Mouse (Mus musculus): Measurements from ENCODE around the gene Ntm. TPM values are rescaled to one million over a fixed set of nuclear protein-coding genes. Genes with fewer than 3 reads are reported as not detected.

The Ntm gene
- total RNA-seq, 2 experiments from 2014 or later = 0.33 to 0.95 TPM

GRCm38 (mm10) chr9:29595321-29595720 is 367.6 kb downstream of the Ntm start:
- TF ChIP-seq CTCF (IDR thresholded peaks at IDR 0.05) = no peak
- no peak overlapping the region for H3K4me3 ChIP-seq
- H3K27ac ChIP-seq = no peak overlapping the region
- DNase-seq = no peak
- intact Hi-C loops (cut with DNase I) = no loop called here

GRCm38 (mm10) chr9:29594537-29595294 is 368.2 kb downstream of the Ntm start:
- DNase-seq = no peak
- TF ChIP-seq CTCF (IDR thresholded peaks at IDR 0.05) = no peak
- Histone ChIP-seq H3K27ac (no peak overlapping the region), H3K4me3 (no peak overlapping the region)
- intact Hi-C loops (cut with DNase I) = no loop called here

GRCm38 (mm10) chr9:29587376-29587775 is 375.6 kb downstream of the Ntm start:
- TF ChIP-seq CTCF (IDR thresholded peaks at IDR 0.05) = no peak
- intact Hi-C loops (cut with DNase I) = no loop called here
- Histone ChIP-seq H3K27ac (no peak overlapping the region), H3K4me3 (no peak overlapping the region)
- DNase-seq = no peak

- TF ChIP-seq CTCF (IDR thresholded peaks at IDR 0.05) = no peak
- H3K4me3 ChIP-seq = no peak overlapping the region
- H3K27ac ChIP-seq = no peak overlapping the region
- intact Hi-C loops (cut with DNase I) = no loop called here
- no peak for DNase-seq
Observed at GRCm38 (mm10) chr9:29586381-29586770, 376.6 kb downstream of the Ntm start.

- Histone ChIP-seq H3K27ac (no peak overlapping the region), H3K4me3 (no peak overlapping the region)
- DNase-seq = peak; percentile 51
- TF ChIP-seq CTCF (IDR thresholded peaks at IDR 0.05) = peak; percentile 59
- intact Hi-C loops (cut with DNase I) = no loop called here
Observed at GRCm38 (mm10) chr9:29585746-29586380, 377.1 kb downstream of the Ntm start.

- no peak for DNase-seq
- intact Hi-C loops (cut with DNase I) = no loop called here
- no peak for TF ChIP-seq CTCF (IDR thresholded peaks at IDR 0.05)
- Histone ChIP-seq H3K27ac (no peak overlapping the region), H3K4me3 (no peak overlapping the region)
Observed at GRCm38 (mm10) chr9:29578226-29578625, 384.7 kb downstream of the Ntm start.

GRCm38 (mm10) chr9:29576051-29576533 is 386.8 kb downstream of the Ntm start:
- no peak overlapping the region for H3K4me3 ChIP-seq
- TF ChIP-seq CTCF (IDR thresholded peaks at IDR 0.05) = no peak
- DNase-seq = no peak
- H3K27ac ChIP-seq = no peak overlapping the region
- intact Hi-C loops (cut with DNase I) = no loop called here

- no peak overlapping the region for H3K27ac ChIP-seq
- no peak for DNase-seq
- intact Hi-C loops (cut with DNase I) = no loop called here
- no peak overlapping the region for H3K4me3 ChIP-seq
- TF ChIP-seq CTCF (IDR thresholded peaks at IDR 0.05) = no peak
Observed at GRCm38 (mm10) chr9:29574548-29574947, 388.4 kb downstream of the Ntm start.

GRCm38 (mm10) chr9:29568571-29568970 is 394.4 kb downstream of the Ntm start:
- Histone ChIP-seq H3K4me3 (no peak overlapping the region), H3K27ac (no peak overlapping the region)
- no peak for DNase-seq
- intact Hi-C loops (cut with DNase I) = no loop called here
- no peak for TF ChIP-seq CTCF (IDR thresholded peaks at IDR 0.05)

GRCm38 (mm10) chr9:29562419-29563071 is 400.4 kb downstream of the Ntm start:
- no peak overlapping the region for H3K27ac ChIP-seq
- no peak overlapping the region for H3K4me3 ChIP-seq
- intact Hi-C loops (cut with DNase I) = no loop called here
- no peak for DNase-seq
- TF ChIP-seq CTCF (IDR thresholded peaks at IDR 0.05) = no peak

- Histone ChIP-seq H3K4me3 (no peak overlapping the region), H3K27ac (no peak overlapping the region)
- intact Hi-C loops (cut with DNase I) = no loop called here
- DNase-seq = no peak
- no peak for TF ChIP-seq CTCF (IDR thresholded peaks at IDR 0.05)
Observed at GRCm38 (mm10) chr9:29558915-29559314, 404.0 kb downstream of the Ntm start.

GRCm38 (mm10) chr9:29550582-29550981 is 412.4 kb downstream of the Ntm start:
- Histone ChIP-seq H3K4me3 (no peak overlapping the region), H3K27ac (no peak overlapping the region)
- intact Hi-C loops (cut with DNase I) = no loop called here
- no peak for TF ChIP-seq CTCF (IDR thresholded peaks at IDR 0.05)
- DNase-seq = no peak

- intact Hi-C loops (cut with DNase I) = no loop called here
- no peak for DNase-seq
- no peak for TF ChIP-seq CTCF (IDR thresholded peaks at IDR 0.05)
- H3K27ac ChIP-seq = no peak overlapping the region
- no peak overlapping the region for H3K4me3 ChIP-seq
Observed at GRCm38 (mm10) chr9:29550107-29550506, 412.8 kb downstream of the Ntm start.
